Mouse (Mus musculus): ENCODE measurements at regions not wholly inside any gene's neighbourhood (a gene's known extent, or its start where the extent isn't known, plus 50 kb on each side); places are given as distances from the start of the nearest gene placed in this dataset.

DNA sequence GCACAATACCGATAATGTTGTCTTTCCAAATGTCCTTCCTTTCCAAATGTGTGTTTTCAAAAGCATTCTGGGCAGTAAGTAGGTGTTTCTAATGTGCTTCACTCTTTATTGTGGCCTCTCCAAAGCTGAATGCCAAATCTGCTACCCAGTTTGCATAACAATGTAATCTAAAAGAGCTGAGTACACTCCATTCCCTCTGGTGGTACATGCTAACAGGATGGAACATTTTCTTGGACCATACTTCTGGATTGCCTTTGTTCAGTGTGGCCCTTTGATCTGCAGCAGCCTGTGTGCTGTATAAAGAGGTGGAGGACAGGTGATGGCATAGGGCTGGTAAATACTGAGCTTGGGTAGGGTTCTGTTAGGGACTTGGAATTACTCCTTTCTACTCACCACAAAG lies 520.3 kb upstream of the Vstm2b start:
- TF ChIP-seq CTCF (conservative IDR thresholded peaks at IDR 0.05; ENCODE audit: low read length) (no peak), POU5F1 (IDR thresholded peaks at IDR 0.05; ENCODE audit: borderline replicate concordance, low read length) (no peak), NANOG (IDR thresholded peaks at IDR 0.05; ENCODE audit: borderline replicate concordance, low read length) (0 out of 2 replicates have a peak, but pooled peaks have one; percentile 51)

Data from E14TG2a.4 (cell line).